Mouse (Mus musculus) inflammation-experienced regulatory T-cells (primary cell): Measurements from ENCODE around the gene Adipoq. TPM values are rescaled to one million over a fixed set of nuclear protein-coding genes. Genes with fewer than 3 reads are reported as not detected.

Experiments
- polyA plus RNA-seq, 2 experiments: library from polyadenylated mRNA; unstranded; fragments of 100-300 nt; shearing (Covaris generic); gene quantifications; one replicate each; pipeline ENCODE4 v1.2.1; 2017

Adipoq gene
- polyA plus RNA-seq = under 1 TPM in 1 of 2 experiments, not detected in 1; 0.88 TPM

DNA sequence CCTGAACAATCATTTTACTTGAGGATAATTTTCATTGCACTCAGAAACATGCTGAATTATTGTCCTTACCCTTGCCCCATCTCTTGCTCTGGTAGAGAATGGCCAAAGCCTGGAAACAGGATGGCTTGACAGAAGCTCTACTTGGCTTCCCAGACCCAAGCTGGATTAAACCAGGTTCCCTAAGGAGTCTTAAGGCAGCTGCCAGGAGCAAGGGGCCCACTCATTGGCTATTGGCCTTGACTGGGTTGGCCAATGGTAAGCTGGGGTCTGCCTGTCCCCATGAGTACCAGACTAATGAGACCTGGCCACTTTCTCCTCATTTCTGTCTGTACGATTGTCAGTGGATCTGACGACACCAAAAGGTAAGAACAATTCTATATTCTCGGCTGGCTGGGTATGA is at the start of gene Adipoq:
Adipoq (plus strand) TSS at position 257 of the 400 bp plus-strand sequence.

DNA sequence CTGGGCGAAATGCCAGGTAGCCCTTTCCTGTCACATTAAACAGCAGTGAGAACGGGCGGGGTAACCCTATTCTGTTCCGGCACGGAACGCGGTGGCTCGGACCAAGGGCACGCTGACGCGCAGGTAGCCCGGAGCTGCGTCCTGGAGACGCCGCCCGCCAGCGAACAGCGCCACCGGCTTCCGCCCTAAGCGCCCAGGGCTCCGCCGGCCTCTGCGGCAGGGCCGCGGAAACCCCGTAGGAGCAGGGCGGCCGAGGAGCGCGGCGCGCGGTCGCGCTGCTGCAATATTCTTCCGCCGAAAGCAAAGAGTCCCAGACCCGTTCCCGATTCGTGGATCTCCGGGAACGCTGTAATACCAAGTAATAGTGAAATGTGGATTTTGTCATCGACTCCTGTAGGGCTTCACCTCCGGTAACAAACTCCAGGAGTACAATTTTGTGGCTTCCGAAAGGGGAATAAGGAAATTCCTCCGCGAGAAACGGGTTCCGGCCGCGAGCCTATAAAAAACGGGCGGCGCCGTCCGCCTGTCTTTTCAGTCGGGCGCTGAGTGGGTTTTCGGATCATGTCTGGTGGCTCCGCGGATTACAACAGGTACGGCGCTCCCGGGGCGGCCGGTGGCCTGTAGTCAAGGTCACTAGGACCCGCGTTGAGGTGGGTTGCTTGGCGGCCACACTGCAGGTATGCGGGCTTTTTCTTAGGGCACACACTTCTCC is 38.9 kb upstream of the Adipoq start, which contains the start of gene Eif4a2:
Eif4a2 (plus strand) TSS at position 214 of the 712 bp plus-strand sequence.

DNA sequence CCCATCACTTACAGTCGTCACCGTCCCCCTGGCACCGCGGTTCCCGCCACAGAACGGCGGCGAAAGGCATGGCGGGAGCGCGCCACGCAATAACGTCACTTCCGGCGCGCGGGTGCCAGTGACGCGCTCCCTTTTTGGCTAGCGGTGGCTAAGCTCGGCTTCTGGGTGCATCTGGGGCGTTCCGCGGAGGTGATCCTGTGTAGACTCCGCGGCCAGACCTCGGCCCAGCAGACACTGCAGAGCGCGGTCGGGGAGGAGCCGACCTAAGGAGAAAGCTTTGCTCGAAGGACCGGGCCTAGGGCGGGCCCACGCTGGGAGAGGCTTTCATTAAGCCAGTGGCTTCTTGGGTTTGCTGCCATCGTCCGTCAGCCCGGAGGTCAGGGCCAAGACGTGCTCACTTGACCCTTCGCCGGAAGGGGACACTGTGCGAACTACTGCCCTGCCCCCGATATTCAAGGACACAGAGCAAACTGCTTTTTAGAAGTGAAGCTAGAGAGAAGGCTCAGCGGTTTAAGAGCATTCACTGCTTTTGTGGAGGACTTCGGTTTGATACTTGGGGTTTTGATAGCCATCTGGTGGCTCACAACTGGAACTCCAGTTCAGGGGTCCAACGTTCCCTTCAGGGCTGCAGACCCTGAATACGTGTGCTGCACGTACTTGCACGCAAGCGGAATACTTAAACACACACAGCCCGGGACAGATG is 18.5 kb upstream of the Adipoq start, which contains the start of gene Rfc4:
Rfc4 (minus strand) TSS at position 65 of the 703 bp plus-strand sequence.

Other genes with a start within 250 kb of the Adipoq start
- under 1 TPM in 1 of 2 experiments, not detected in 1; 0.75 TPM for gene Fetub, start 228.2 kb upstream of the Adipoq start, polyA plus RNA-seq
- not detected for gene Hrg, start 195.5 kb upstream of the Adipoq start, polyA plus RNA-seq
- not detected for gene Kng2, start 117.1 kb upstream of the Adipoq start, polyA plus RNA-seq
- gene Kng1, start 88.7 kb upstream of the Adipoq start, polyA plus RNA-seq = under 1 TPM in 1 of 2 experiments, not detected in 1; 0.59 TPM
- gene Eif4a2, start 39.1 kb upstream of the Adipoq start, polyA plus RNA-seq = 100 to 1,000 TPM; 276 to 355 TPM
- 10 to 100 TPM; 20.9 to 34.4 TPM for gene Rfc4, start 18.8 kb upstream of the Adipoq start, polyA plus RNA-seq
- 10 to 100 TPM; 74.7 to 85.6 TPM for gene St6gal1, start 78.2 kb downstream of the Adipoq start, polyA plus RNA-seq